Mouse (Mus musculus) CH12.LX (cell line): ENCODE results near the gene Fkbp6. TPM values are rescaled to one million over a fixed set of nuclear protein-coding genes. Genes with fewer than 3 reads are reported as not detected.

Source experiments
- DNase-seq: peaks from one replicate; pipeline ENCODE4 v3.0.0-alpha.2; 2013; ENCODE audit errors: extremely low read depth
- H3K27ac ChIP-seq: 2 replicates; pipeline ENCODE4 v1.5.1; 2012; ENCODE audit warnings: low read depth, mild to moderate bottlenecking, control low read depth, moderate library complexity; ENCODE audit not compliant: insufficient read depth
- H3K27me3 ChIP-seq: replicated peaks from 2 replicates; pipeline ENCODE3; 2012; ENCODE audit warnings: inconsistent platforms
- H3K36me3 ChIP-seq, 2 experiments: replicated peaks in 1 of 2; 2 replicates each; pipeline versions ENCODE3 to v1.6.1; 2012; ENCODE audit warnings: inconsistent platforms in 1 of 2, low read length in 1 of 2, mild to moderate bottlenecking in 1 of 2, mixed read lengths in 1 of 2, moderate library complexity in 1 of 2; ENCODE audit not compliant: control insufficient read depth in 1 of 2, insufficient read depth in 1 of 2
- H3K4me1 ChIP-seq, 2 experiments: 2 replicates each; pipeline ENCODE4 v1.6.1; 2012; ENCODE audit warnings: inconsistent platforms in 1 of 2, moderate library complexity in 1 of 2; ENCODE audit not compliant: insufficient read depth in 2 of 2, control insufficient read depth in 1 of 2
- H3K4me2 ChIP-seq: 2 replicates; pipeline ENCODE4 v1.6.1; 2012; ENCODE audit warnings: low read depth, mild to moderate bottlenecking, control low read depth; ENCODE audit not compliant: poor library complexity, insufficient read depth, severe bottlenecking
- H3K4me3 ChIP-seq, 3 experiments: fragments of 150-350 bp in 1 of 3; sonication (generic) in 1 of 3; replicated peaks in 1 of 3; 2 replicates each; pipeline versions ENCODE3 to v1.5.1; 2011 to 2012; ENCODE audit warnings: low read depth in 2 of 3, low read length in 2 of 3, mild to moderate bottlenecking in 2 of 3, moderate library complexity in 2 of 3, control low read depth in 1 of 3, improper control_type of control experiment in 1 of 3, inconsistent platforms in 1 of 3, mixed read lengths in 1 of 3; ENCODE audit not compliant: poor library complexity in 1 of 3
- H3K79me2 ChIP-seq: replicated peaks from 2 replicates; pipeline ENCODE4 v1.6.1; 2012; ENCODE audit warnings: mild to moderate bottlenecking, moderate library complexity; ENCODE audit not compliant: control insufficient read depth, poor library complexity, insufficient read depth, severe bottlenecking; ENCODE audit errors: extremely low read depth
- H3K9ac ChIP-seq: 2 replicates; pipeline ENCODE4 v1.6.1; 2012; ENCODE audit warnings: low read depth, mild to moderate bottlenecking, control low read depth, moderate library complexity; ENCODE audit not compliant: insufficient read depth
- H3K9me3 ChIP-seq: replicated peaks from 2 replicates; pipeline ENCODE3; 2012; ENCODE audit warnings: low read length, inconsistent platforms, mixed read lengths
- CHD2 ChIP-seq: IDR thresholded peaks from 2 replicates; pipeline ENCODE4 v1.6.1; 2011; ENCODE audit warnings: low read length, improper control_type of control experiment
- CTCF ChIP-seq, 2 experiments: IDR thresholded peaks in 1 of 2; conservative IDR thresholded peaks in 1 of 2; 2 replicates each; pipeline ENCODE4 v1.5.1; 2011 to 2012; ENCODE audit warnings: low read depth in 2 of 2, low read length in 2 of 2, improper control_type of control experiment in 1 of 2, inconsistent platforms in 1 of 2, mild to moderate bottlenecking in 1 of 2, moderate library complexity in 1 of 2
- E2F4 ChIP-seq: IDR thresholded peaks from 2 replicates; pipeline ENCODE4 v1.6.1; 2011; ENCODE audit warnings: low read depth, low read length, improper control_type of control experiment; ENCODE audit not compliant: insufficient replicate concordance
- EP300 ChIP-seq: IDR thresholded peaks from 2 replicates; pipeline ENCODE4 v1.6.1; 2011; ENCODE audit warnings: low read length, improper control_type of control experiment
- ETS1 ChIP-seq: conservative IDR thresholded peaks from 2 replicates; pipeline ENCODE4 v1.6.1; 2012; ENCODE audit warnings: low read depth, mild to moderate bottlenecking, inconsistent platforms, low read length, improper control_type of control experiment, moderate library complexity
- GABPA ChIP-seq: IDR thresholded peaks from 2 replicates; pipeline ENCODE4 v1.6.1; 2012; ENCODE audit warnings: low read depth, low read length, improper control_type of control experiment, inconsistent platforms; ENCODE audit not compliant: insufficient replicate concordance
- JUN ChIP-seq: IDR thresholded peaks from 2 replicates; pipeline ENCODE4 v1.6.1; 2011; ENCODE audit warnings: low read depth, mild to moderate bottlenecking, low read length, improper control_type of control experiment, moderate library complexity; ENCODE audit not compliant: insufficient read depth
- MAFK ChIP-seq: IDR thresholded peaks from 2 replicates; pipeline ENCODE4 v1.6.1; 2011; ENCODE audit warnings: low read length, improper control_type of control experiment; ENCODE audit not compliant: insufficient replicate concordance
- MAZ ChIP-seq: IDR thresholded peaks from 2 replicates; pipeline ENCODE4 v1.6.1; 2012; ENCODE audit warnings: low read depth, mild to moderate bottlenecking, inconsistent platforms, low read length, improper control_type of control experiment, moderate library complexity
- NELFE ChIP-seq: IDR thresholded peaks from 2 replicates; pipeline ENCODE4 v1.6.1; 2011; ENCODE audit warnings: low read depth, low read length, improper control_type of control experiment
- NRF1 ChIP-seq: IDR thresholded peaks from 2 replicates; pipeline ENCODE4 v1.6.1; 2014; ENCODE audit warnings: low read depth, mild to moderate bottlenecking, inconsistent platforms, low read length, improper control_type of control experiment, moderate library complexity
- PAX5 ChIP-seq: IDR thresholded peaks from 2 replicates; pipeline ENCODE4 v1.6.1; 2012; ENCODE audit warnings: low read length, inconsistent platforms, mixed read lengths
- POLR2AphosphoS2 ChIP-seq: IDR thresholded peaks from 2 replicates; pipeline ENCODE4 v1.6.1; 2011; ENCODE audit warnings: low read depth, low read length, improper control_type of control experiment
- RAD21 ChIP-seq: IDR thresholded peaks from 2 replicates; pipeline ENCODE4 v1.6.1; 2011; ENCODE audit warnings: low read depth, mild to moderate bottlenecking, low read length, improper control_type of control experiment, moderate library complexity
- RCOR1 ChIP-seq: conservative IDR thresholded peaks from 2 replicates; pipeline ENCODE4 v1.6.1; 2012; ENCODE audit warnings: low read depth, mild to moderate bottlenecking, inconsistent platforms, low read length, improper control_type of control experiment
- SIN3A ChIP-seq: IDR thresholded peaks from 2 replicates; pipeline ENCODE4 v1.6.1; 2012; ENCODE audit warnings: low read length, improper control_type of control experiment, inconsistent platforms
- SMC3 ChIP-seq: IDR thresholded peaks from 2 replicates; pipeline ENCODE4 v1.6.1; 2011; ENCODE audit warnings: low read depth, low read length, improper control_type of control experiment
- TBP ChIP-seq: conservative IDR thresholded peaks from 2 replicates; pipeline ENCODE4 v1.6.1; 2011; ENCODE audit warnings: low read depth, low read length, improper control_type of control experiment
- TCF12 ChIP-seq: IDR thresholded peaks from 2 replicates; pipeline ENCODE4 v1.6.1; 2014; ENCODE audit warnings: low read depth, mild to moderate bottlenecking, inconsistent platforms, low read length, improper control_type of control experiment
- USF1 ChIP-seq: IDR thresholded peaks from 2 replicates; pipeline ENCODE4 v1.6.1; 2014; ENCODE audit warnings: low read depth, mild to moderate bottlenecking, inconsistent platforms, low read length, improper control_type of control experiment
- USF2 ChIP-seq: conservative IDR thresholded peaks from 2 replicates; pipeline ENCODE4 v1.6.1; 2011; ENCODE audit warnings: low read depth, low read length, improper control_type of control experiment
- ZC3H11A ChIP-seq: IDR thresholded peaks from 2 replicates; pipeline ENCODE4 v1.6.1; 2012; ENCODE audit warnings: low read depth, mild to moderate bottlenecking, inconsistent platforms, low read length, improper control_type of control experiment
- ZKSCAN1 ChIP-seq: IDR thresholded peaks from 2 replicates; pipeline ENCODE4 v1.6.1; 2012; ENCODE audit warnings: low read depth, inconsistent platforms, low read length, improper control_type of control experiment, borderline replicate concordance
- ZMIZ1 ChIP-seq: IDR thresholded peaks from 2 replicates; pipeline ENCODE4 v1.6.1; 2012; ENCODE audit warnings: low read depth, mild to moderate bottlenecking, inconsistent platforms, low read length, improper control_type of control experiment
- dilution Hi-C: fragments of 300-500 bp; cut with MboI; formaldehyde crosslinking; loops from 2 replicates; pipeline ENCODE4 v1.14.3; 2020; ENCODE audit warnings: low sequenced_read_pairs; ENCODE audit not compliant: extremely low pct_unique_long_range_greater_than_20kb, extremely low pct_ligation_motif_present
- in situ Hi-C: fragments of 300-500 bp; cut with MboI; formaldehyde crosslinking; loops from 3 replicates; pipeline ENCODE4 v1.14.3; 2019; ENCODE audit warnings: low sequenced_read_pairs, low pct_ligation_motif_present, low pct_unique_long_range_greater_than_20kb, mixed read lengths
- polyA plus RNA-seq: library from polyadenylated mRNA; unstranded; fragments of >175 nt; gene quantifications from 2 replicates; pipeline ENCODE4 v1.2.1, GENCODE M21; 2012; ENCODE audit warnings: low read depth; ENCODE audit not compliant: insufficient read length
- total RNA-seq, 2 experiments: library from RNA; depleted of rRNA; stranded (reverse); fragments of 300-350 nt in 1 of 2; fragments of >200 nt in 1 of 2; gene quantifications; 2 replicates each; pipeline ENCODE4 v1.2.3; 2012 to 2014

The Fkbp6 gene
- total and polyA plus RNA-seq, 3 experiments = not detected

- no peak for DNase-seq
- H3K4me1 ChIP-seq = no peaks in the 10 kb centered on the region
- no peak for TF ChIP-seq RAD21
- TF ChIP-seq NELFE = no peak
- no peak for TF ChIP-seq ZKSCAN1
- TF ChIP-seq EP300 = no peak
- no peak for TF ChIP-seq MAZ
- TF ChIP-seq USF1 = no peak
- TF ChIP-seq ZMIZ1 = no peak
- TF ChIP-seq SIN3A = no peak
- no peak for TF ChIP-seq USF2
- no peak for TF ChIP-seq E2F4
- no peak for TF ChIP-seq CTCF (conservative IDR thresholded peaks at IDR 0.05 in 1 of 2, IDR thresholded peaks at IDR 0.05 in 1 of 2; ENCODE audit: low read depth in 2 of 2, low read length in 2 of 2)
- H3K9me3 ChIP-seq = peaks cover 12% of the 10 kb centered on the region
- no peak overlapping the region for H3K4me3 ChIP-seq
- no peaks in the 10 kb centered on the region for H3K79me2 ChIP-seq
- no peak overlapping the region for H3K27ac ChIP-seq
- H3K36me3 ChIP-seq = no peaks in the 10 kb centered on the region
- no peak overlapping the region for H3K4me2 ChIP-seq
- H3K27me3 ChIP-seq = peaks cover 54% of the 10 kb centered on the region
- dilution Hi-C loops (no loop called here), in situ Hi-C loops (no loop called here)
- H3K9ac ChIP-seq = no peak overlapping the region
Observed at GRCm38 (mm10) chr5:135291193-135291592, 58.7 kb downstream of the Fkbp6 start.

- no peaks in the 10 kb centered on the region for H3K36me3 ChIP-seq
- no peak overlapping the region for H3K27ac ChIP-seq
- peaks cover 12% of the 10 kb centered on the region for H3K9me3 ChIP-seq
- H3K4me2 ChIP-seq = no peak overlapping the region
- H3K79me2 ChIP-seq = no peaks in the 10 kb centered on the region
- peaks cover 53% of the 10 kb centered on the region for H3K27me3 ChIP-seq
- no peak for DNase-seq
- dilution Hi-C loops = no loop called here
- in situ Hi-C loops = no loop called here
- H3K9ac ChIP-seq = no peak overlapping the region
- H3K4me1 ChIP-seq = no peaks in the 10 kb centered on the region
- no peak overlapping the region for H3K4me3 ChIP-seq
- TF ChIP-seq USF2 = no peak
- no peak for TF ChIP-seq CHD2
- no peak for TF ChIP-seq ZC3H11A
- TF ChIP-seq TBP = no peak
- no peak for TF ChIP-seq PAX5
- no peak for TF ChIP-seq SMC3
- TF ChIP-seq TCF12 = no peak
- no peak for TF ChIP-seq POLR2AphosphoS2
- TF ChIP-seq JUN = no peak
- TF ChIP-seq E2F4 = no peak
- no peak for TF ChIP-seq RCOR1
- TF ChIP-seq MAZ = no peak
- TF ChIP-seq GABPA = no peak
- TF ChIP-seq MAFK = no peak
- TF ChIP-seq NRF1 = no peak
- TF ChIP-seq ETS1 = no peak
Observed at GRCm38 (mm10) chr5:135290703-135291102, 59.1 kb downstream of the Fkbp6 start.
